Mouse (Mus musculus) activated CD4-positive, CD25-positive, alpha-beta regulatory T cell, adult 4 months (primary cell): ENCODE measurements around the gene Hs3st6. TPM values are rescaled to one million over a fixed set of nuclear protein-coding genes. Genes with fewer than 3 reads are reported as not detected.

Source experiments
- ATAC-seq: one replicate; pipeline ENCODE4 v1.8.0; 2017
- polyA plus RNA-seq, 2 experiments: library from polyadenylated mRNA; unstranded; fragments of 100-300 nt; shearing (Covaris generic); gene quantifications; one replicate each; pipeline ENCODE4 v1.2.1; 2017

Hs3st6 gene
- polyA plus RNA-seq, 2 experiments from 2014 or later: not detected

DNA sequence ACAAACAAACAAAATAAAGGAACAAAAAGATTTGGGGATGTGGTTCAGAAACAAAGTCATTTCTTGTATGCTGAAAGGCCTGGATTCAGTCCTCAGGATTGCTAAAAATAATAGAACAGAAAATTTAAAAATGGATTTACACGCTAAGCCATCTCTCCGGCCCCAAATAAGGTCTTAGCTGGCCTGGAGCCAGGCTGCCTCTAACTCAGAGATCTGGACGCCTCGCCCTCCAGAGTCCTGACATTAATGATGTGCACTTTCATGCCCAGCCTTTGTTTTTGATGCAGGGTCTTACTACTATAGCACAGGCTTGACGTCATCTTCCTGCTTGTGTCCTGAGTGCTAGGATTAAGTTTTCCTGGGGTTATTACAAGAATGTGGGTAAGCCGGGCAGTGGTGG lies 23.7 kb upstream of the Hs3st6 start:
- no peak for ATAC-seq

DNA sequence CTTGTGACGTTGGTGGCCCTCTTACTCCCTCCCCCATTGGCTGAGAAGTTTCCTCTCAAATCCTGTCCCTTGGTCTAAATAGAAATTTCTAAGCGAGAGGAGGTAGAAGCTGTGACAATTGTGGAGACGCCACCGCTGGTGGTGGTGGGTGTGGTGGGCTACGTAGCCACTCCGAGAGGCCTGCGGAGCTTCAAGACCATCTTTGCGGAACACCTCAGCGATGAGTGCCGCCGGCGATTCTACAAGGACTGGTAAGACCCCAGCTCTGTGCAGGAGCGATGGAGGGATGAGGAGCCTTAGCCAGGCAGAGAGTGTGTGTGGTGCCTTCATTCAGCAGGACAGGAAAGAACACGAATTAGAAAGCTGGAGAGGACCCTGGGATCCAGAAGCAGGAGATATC lies 22.0 kb upstream of the Hs3st6 start:
- ATAC-seq: no peak

DNA sequence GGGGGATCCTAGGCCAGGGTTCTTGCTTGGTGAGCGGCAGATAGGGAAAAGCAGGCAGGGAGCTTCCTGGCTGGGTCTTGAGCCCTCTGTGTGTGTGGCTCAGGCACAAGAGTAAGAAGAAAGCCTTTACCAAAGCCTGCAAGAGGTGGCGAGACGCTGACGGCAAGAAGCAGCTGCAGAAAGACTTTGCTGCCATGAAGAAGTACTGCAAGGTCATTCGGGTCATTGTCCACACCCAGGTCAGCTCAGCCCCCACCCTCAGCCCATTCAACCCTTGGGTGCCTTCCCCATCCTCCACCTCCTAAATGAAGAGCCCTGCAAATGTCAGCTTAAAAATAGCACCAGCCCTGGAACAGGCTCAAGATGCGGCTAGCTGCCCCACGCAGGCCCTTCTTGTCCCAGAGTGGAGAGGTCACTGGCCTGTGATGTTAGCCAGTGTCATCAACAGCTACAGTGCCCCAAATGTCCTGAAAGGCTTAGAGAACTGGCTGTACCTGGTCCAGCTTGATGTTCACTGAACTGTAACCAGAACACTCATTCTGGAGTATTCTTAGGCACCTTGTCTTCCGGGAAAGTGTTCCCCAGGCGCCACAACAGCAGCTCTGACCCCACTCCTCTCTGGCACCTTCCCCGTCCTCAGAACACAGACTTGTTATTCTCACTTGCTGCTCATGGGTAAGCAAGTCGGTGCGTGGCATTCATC lies 20.4 kb upstream of the Hs3st6 start:
- no peak for ATAC-seq

DNA sequence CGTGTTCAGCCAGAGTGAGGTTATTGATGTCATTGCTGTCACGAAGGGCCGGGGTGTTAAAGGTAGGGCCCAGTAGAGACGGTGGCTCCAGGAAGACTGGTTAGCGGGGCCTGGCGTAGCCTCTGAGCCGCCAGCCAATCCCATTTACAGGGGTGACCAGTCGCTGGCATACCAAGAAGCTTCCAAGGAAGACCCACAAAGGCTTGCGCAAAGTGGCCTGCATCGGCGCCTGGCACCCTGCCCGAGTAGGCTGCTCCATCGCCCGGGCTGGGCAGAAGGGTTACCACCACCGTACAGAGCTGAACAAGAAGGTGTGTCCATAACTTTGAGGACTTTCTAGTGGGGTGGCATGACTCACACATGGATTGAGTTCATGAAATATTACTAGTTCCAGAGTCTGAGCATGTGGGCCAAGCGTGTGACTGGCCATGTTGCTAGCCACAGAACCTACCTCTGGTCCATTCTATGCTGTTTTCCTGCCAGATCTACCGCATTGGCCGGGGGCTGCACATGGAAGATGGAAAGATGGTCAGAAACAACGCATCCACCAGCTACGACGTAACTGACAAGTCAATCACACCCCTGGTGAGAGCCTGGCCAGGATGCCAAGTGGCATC lies 19.2 kb upstream of the Hs3st6 start:
- ATAC-seq: no peak

DNA sequence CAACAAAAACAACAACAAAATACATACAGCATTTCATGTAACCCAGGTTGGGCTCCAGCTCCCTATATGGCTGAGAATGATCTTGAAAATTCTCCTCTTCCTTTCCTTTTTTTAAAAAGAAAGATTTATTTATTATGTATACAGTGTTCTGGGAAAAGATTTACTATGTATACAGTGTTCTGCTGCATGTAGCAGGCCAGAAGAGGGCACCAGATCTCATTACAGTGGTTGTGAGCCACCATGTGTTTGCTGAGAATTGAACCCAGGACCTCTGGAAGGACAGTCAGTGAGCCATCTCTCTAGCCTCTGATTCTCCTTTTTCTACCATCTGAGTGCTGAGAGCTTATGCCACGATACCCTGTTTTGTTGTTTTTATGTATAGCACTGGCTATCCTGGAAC lies 18.3 kb upstream of the Hs3st6 start:
- no peak for ATAC-seq

DNA sequence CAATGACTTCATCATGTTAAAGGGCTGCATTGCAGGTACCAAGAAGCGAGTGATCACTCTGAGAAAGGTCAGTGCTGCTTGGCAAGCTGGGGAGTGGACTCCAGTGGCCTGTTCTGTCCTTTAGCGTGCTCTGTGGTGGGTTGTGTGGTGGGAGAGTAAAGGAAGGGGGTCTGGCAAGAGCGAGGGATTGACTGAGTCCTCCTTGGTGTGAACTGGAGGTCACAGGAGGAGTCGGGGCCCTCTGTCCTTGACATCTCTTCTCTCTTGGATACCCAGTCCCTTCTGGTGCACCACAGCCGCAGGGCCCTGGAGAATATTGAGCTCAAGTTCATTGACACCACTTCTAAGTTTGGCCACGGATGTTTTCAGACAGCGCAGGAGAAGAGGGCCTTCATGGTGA lies 17.3 kb upstream of the Hs3st6 start:
- no peak for ATAC-seq

DNA sequence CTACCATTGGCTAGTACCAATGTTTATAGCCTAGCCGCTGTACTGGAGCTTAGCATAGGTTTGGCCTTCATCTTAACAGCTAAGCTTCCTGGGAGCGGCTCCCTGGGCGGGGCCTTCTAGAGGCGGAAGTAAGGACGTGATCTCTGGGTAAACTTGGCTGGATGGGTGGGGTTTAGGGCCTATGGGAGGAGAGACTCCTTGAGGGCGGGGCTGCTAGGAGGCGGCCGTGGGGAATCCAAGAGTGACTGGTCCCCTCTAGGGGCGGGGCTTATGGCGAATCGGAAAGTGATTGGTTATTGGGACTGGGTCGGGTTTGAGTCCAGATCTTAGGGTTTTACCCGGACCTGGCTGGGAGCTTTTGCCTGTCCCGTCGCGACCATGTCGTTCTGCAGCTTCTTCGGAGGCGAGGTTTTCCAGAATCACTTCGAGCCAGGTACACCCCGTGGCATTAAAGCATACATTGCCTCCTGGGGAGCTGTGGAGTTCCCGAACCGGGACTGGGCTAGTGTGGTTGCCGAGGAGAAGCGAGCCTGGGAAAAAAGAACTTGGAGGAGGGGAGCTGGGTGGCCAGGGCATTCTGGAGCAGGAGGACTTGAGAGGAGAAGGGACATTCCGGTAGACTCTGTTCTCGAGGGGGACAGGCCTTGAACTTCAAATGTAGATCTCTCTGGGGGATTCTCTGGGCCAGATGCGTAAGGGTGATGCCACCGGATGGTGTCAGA lies 16.3 kb upstream of the Hs3st6 start, which contains the start of gene Msrb1:
Msrb1 (plus strand) TSS at position 313 of the 722 bp plus-strand sequence.
- ATAC-seq: peak; percentile 98

DNA sequence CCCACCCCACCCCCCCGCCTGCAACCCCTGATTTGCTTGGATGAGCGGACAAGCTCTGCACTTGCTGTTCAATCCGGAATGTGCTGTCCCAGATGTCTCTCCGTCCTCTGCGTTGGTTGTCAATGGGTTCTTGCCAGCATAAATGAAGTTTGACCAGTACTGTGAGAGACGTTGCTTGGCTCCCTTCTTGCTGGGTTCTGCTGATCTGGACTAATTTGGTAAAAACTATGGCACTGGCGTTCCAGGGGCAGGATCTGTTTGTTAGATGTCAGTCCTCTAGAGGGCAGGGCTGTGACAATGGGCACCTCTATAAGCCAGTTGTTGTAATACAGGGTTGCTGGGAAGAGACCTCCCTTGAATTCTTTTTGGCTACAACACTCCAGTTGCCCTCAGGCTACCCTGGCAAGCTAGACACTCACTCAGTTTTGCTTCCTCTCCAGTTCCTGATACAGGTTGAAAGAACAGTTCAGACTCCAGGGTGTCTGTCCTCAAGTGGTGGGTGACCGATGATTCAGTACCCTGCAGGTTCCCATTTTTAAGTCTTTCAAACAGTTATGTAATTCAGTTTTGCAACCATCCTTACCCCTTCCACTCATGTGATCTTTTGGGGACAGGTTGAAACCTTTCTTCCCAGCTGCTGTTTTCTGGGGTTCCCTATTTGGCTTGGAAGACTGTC lies 15.5 kb upstream of the Hs3st6 start:
- no peak for ATAC-seq

DNA sequence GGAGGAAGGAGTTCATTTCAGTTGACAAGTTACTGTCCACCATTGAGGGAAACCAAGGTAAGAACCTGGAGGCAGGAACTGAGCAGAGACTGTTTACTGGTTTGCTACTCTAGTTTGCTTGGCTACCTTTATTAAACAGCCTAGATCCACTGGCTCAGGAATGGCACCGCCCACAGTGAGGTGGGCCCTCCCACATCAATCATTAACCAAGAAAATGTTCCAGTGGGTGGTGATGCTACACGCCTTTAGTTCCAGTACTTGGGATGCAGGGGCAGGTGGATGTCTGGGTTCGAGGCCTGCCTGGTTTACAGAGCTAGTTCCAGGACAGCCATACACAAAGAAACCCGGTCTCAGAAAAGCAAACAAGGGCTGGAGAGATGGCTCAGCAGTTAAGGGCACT lies 14.6 kb upstream of the Hs3st6 start:
- ATAC-seq: no peak

DNA sequence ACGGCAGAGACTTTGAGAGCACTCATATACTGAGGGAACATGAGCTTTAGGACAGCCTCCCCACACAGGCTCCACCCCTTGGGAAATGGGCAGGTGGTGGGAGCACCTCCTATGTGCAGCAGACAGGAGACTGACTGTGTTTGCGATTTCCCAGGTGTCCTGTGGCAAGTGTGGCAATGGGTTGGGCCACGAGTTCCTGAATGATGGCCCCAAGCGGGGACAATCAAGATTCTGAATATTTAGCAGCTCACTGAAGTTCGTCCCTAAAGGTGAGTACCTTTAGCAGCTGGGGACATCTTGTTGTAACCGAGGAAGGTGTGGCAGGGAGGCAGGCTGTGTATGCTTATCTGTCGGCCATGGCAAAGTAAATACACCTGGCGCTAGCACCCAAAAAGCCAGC lies 12.9 kb upstream of the Hs3st6 start:
- ATAC-seq: no peak

DNA sequence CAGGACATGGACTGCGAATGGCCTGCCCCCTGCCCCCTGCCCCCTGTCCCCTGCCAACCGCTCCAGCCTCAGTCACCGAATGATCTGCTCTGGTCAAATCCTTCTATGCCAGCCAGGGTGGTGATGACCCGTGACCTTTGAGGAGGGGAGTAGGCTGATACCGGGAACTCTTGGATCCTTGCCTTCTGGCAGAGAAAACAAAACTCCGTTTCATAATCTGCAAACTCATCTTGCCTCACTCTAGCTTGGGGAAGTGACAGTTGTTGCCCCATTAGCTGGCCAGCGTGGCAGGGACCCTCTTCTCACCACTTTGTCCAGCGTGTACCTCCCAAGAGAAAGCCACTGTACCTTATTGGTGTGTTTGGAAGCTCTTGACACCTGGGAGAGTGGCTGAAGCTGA lies 10.5 kb upstream of the Hs3st6 start:
- no peak for ATAC-seq

DNA sequence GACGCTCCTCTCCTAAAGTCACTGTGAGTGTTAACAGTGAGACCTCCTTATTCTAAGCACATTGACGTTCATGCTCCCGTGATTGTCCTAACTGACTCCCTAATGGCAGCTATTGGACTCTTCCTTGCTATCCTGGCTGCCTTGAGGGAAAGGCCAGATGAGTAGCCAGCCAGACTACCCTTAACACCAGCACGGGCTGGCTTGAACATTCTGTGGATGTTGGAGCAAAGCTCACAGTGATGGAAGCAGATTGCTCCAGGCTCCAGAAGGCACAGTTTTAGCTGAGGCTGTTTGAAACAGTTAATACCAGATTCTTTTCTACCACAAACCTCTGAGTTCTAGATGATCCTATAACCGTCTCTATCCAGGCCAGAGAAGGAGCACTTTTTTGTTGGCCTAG lies 8.9 kb upstream of the Hs3st6 start:
- ATAC-seq: no peak

DNA sequence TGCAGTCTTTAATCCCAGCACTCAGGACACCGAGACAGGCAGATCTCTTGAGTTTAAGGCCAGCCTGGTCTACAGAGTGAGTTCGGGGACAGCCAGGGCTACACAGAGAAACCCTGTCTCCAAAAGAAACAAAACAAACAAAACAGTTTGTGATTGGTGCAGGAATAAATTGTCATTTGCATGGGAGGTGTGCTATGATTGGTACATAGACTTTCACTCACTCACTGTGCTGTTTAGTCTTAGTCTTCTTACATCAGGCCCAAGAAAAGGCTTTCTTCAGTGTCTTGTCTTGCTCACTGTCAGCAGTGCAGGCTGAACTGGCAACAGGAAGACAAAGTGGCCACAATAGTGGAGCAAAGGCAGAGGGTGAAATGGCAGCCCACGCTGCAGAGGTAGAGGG lies 8.4 kb upstream of the Hs3st6 start:
- ATAC-seq: no peak

DNA sequence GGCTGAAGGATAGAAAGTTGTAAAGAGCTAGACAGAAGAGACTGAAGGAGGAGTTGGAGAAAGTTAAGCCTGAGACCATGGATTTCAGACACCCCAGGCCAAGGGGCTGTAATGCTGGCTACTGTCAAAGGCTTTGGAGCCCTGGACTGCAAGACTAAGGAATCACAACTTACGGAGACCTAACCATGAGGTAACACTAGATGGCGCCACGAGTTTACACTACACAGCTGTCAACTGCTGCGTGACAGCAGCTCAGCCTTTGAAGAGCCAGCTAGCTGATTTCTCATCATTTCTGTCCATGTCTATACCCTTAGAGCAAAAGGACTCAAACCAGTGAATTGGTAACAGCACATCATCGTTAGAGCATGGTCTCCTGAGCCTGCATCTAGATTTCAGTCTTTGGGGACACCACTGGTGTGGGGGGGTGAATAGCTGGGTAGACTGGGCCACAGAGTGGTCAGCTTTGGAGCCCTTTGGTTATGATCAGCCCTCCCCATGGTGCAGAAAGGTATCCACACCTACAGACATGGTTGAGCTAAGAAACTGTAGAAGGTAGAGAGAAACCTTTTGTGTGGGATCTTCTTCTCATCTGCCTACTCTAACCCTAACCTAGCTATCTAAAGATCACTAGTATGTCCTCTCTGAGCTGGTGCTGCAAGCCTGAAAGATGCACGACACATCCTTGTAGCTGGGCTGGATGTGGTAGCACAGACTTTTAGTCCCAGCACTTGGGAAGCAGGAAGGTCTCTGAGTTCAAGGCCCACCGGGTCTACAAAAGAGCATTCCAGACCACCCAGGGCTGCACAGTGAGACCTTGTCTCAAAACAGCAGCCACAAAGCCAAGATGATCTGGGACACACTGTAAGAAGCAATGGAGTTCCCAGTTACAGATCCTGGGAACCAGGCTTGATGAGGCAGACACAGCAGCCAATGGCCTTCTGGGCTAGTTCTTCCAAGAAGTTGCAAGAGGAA lies 7.0 kb upstream of the Hs3st6 start:
- ATAC-seq: peak; percentile 88

DNA sequence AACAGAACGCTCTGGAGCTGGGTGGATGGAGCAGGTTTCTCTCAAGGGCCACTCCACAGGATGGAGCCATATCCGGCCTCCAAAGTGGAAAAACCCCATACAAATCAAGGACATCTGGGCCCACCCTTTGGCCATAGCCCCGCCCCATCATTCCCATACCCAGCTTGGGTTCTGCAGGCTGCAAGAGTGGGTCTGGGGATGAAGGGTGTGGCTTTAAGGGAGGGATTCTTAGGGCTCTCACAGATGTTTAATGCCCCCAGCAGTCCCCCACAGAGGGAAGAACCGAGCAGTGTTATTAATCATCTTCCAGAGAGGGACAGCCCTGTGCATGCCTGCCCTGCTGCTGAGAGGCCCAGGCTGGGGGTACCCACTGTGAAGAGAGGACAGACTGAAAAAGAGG lies 5.8 kb upstream of the Hs3st6 start:
- ATAC-seq: no peak

DNA sequence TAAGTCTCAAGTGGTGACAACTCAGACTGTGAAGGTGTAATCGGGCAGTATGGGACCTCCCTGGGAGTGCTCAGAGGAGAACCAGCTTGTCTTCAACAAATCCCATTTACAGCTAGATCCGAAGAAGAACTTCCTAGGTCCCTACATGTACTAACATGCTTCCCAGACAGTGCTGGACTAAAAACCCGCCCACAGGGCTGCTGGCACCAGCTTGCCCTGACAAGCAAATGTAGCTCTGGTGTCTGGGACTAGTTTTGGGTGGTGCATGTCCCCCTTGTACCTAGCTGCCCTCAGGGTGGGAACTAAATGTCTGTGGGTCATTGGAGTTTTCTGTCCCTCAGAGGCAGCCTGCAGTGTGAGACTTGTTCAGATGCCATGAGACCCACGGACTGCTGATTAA lies 1.3 kb upstream of the Hs3st6 start:
- no peak for ATAC-seq

DNA sequence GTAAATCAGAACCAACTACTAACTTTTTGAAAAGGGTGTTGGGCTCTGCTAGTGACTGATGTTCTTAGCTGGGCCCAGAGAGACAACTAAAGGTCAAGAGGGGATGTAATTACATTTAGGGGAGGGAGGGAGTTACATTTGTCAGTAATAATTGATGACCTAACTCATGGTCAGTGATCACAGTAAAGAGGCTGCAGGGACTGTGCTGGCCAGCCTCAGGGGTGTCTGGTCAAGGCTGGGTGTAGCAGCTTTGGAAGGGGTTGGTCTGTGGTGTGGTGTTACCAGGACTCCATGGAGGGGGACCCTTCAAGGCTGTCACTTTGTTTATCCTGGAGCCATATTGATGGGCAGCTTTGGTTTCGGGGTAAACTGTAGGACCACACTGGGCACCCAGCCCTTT lies 4.6 kb downstream of the Hs3st6 start:
- ATAC-seq: no peak

DNA sequence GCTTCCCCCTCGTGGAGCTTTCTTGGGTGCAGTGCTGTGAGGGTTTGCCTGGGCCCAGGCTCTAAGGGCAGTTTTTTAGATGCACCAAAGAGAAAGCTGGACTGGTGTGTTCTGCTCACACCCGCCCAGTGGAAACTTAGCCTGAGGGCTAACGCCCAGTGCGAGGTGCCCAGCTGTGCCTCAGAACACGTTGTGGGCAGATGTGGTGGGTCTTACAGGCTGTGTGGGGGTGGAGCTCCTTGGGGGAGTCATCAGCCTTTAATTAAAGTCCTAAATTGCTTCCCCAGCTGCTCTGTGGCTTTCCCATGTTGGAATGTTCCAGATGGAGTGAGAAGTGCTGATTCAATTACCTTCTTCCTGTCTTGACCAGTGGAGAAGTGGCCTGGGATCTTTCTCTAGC lies 8.3 kb downstream of the Hs3st6 start:
- ATAC-seq: no peak

DNA sequence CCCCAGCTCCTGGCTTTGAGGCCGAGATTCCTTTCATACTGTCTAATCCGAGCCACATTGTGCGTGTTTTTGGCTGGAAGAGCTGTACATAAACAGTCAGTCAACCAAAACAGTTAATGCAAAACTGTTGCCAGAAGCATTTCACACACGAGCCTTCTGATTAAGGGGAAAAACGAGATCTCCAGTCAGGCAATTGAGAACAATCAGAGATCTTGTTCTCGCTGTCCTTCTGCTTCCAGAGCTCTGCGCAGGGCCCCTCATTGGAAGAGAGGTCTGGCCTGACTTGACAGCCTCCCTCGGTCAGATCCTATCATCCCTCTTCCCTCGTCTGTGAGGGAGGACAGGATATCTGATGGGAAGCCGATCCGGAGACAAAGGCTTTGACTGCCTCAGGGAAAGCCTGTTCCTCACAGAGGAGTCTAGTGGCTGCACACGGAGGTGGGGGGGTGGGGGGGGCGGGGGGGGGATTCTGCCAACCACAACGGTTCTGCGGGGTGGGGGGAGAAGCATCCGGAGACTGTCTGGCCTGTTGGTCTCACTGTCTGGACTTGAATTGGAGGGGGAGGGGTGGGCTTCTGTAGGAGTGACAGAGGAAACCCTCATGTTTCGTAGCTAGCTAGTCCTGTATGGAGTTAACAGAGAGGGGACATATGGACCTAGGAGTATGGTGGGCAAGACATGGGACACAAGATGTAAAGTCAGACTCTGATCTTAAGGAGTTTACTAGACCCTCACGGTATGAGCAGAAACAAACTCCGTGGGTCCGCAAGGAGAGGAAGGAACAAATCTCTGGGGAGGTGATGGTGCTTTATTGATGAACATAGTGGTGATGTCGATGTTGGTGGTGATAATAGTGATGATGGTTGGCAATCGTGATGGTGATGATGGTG lies 12.5 kb downstream of the Hs3st6 start:
- no peak for ATAC-seq

DNA sequence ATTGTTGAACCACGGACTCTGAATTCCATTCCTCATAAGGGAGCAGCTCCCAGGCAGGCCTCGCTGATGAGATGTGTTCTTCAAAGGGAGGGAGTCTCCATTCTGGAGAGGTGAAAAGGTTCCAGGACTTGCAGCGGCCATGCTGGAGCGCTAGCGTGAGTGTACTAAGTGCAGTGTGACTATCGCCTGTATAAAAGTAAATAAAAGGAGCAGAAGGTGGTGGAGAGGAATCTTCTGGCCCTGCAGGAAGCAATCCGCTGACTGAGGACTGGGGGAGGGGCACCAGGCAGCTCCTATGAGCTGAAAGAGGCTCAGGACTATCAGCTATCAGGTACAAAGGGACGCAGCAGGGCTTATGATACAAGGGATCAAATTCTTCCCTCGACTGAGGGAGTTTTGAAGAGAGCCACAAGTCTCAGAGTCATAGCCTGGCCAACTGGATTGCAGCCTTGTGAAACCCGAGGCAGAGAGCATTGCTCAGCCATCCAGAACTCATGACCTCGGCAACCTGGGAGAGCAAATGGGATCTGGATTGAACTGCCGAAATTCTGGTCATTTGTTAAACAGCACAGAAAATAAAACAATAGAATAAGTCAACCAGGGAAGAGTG lies 13.6 kb downstream of the Hs3st6 start:
- ATAC-seq: no peak

DNA sequence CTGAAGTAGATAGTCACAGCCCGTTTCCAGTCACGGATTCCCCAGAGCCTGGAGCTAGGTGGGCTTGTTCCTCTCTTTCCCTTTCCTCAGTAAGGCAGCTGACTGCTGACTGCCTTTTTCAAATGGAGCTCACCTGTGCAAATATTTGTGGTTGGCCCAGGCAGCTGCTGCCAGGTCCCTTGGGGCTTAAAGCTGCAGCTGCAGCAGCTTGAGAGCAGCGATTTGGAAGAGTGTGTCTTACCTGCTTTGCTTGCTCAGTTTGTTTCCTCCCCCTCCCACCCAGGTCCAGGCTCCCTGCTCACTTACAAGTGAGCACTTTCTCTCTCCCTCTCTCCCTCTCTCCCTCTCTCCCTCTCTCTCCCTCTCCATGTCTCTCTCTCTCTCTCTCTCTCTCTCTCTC lies 16.4 kb downstream of the Hs3st6 start:
- ATAC-seq: no peak
